Mouse (Mus musculus): ENCODE results near the gene D2hgdh. TPM values are rescaled to one million over a fixed set of nuclear protein-coding genes. Genes with fewer than 3 reads are reported as not detected.

D2hgdh gene
- polyA plus RNA-seq (2015; fragmentation: Nextera tagmentation; extraction: Ambion mirVana), result 9.2 and 9.6 TPM in 2 replicates

GRCm38 (mm10) chr1:93824609-93825008 lies at the start of gene D2hgdh:
TSS of gene D2hgdh (plus strand) at chr1:93824909.

GRCm38 (mm10) chr1:93801741-93802238 lies 22.9 kb upstream of the D2hgdh start, which contains the start of gene Dtymk:
TSS of gene Dtymk (minus strand) at chr1:93801934.

GRCm38 (mm10) chr1:93803556-93804507 lies 20.9 kb upstream of the D2hgdh start, which contains the start of gene Ing5:
TSS of gene Ing5 (plus strand) at chr1:93803965.

GRCm38 (mm10) chr1:93861048-93861447 lies 36.3 kb downstream of the D2hgdh start, which contains the start of gene Gal3st2:
TSS of gene Gal3st2 (plus strand) at chr1:93861306.

Other genes starting within 250 kb of the D2hgdh start
- 269 and 314 TPM in 2 replicates for gene Stk25, start 166.2 kb upstream of the D2hgdh start, polyA plus RNA-seq (2015; fragmentation: Nextera tagmentation; extraction: Ambion mirVana)
- 71.9 and 80.7 TPM in 2 replicates for gene Bok, start 139.2 kb upstream of the D2hgdh start, polyA plus RNA-seq (2015; fragmentation: Nextera tagmentation; extraction: Ambion mirVana)
- gene Atg4b, start 73.4 kb upstream of the D2hgdh start, polyA plus RNA-seq (2015; fragmentation: Nextera tagmentation; extraction: Ambion mirVana), result 56.5 and 69.7 TPM in 2 replicates
- gene Thap4, start 70.0 kb upstream of the D2hgdh start, polyA plus RNA-seq (2015; fragmentation: Nextera tagmentation; extraction: Ambion mirVana), result 48.7 and 48.9 TPM in 2 replicates
- 123 TPM in 2 replicates for gene Dtymk, start 23.0 kb upstream of the D2hgdh start, polyA plus RNA-seq (2015; fragmentation: Nextera tagmentation; extraction: Ambion mirVana)
- 6.5 and 6.8 TPM in 2 replicates for gene Ing5, start 20.9 kb upstream of the D2hgdh start, polyA plus RNA-seq (2015; fragmentation: Nextera tagmentation; extraction: Ambion mirVana)
- gene Gal3st2, start 36.4 kb downstream of the D2hgdh start, polyA plus RNA-seq (2015; fragmentation: Nextera tagmentation; extraction: Ambion mirVana), result not detected in 2 replicates
- gene Gal3st2b, start 93.4 kb downstream of the D2hgdh start, polyA plus RNA-seq (2015; fragmentation: Nextera tagmentation; extraction: Ambion mirVana), result not detected in 2 replicates
- gene Gal3st2c, start 165.6 kb downstream of the D2hgdh start, polyA plus RNA-seq (2015; fragmentation: Nextera tagmentation; extraction: Ambion mirVana), result not detected in 2 replicates
- 1.1 and 1.3 TPM in 2 replicates for gene Neu4, start 195.5 kb downstream of the D2hgdh start, polyA plus RNA-seq (2015; fragmentation: Nextera tagmentation; extraction: Ambion mirVana)
- not detected in 2 replicates for gene Pdcd1, start 227.6 kb downstream of the D2hgdh start, polyA plus RNA-seq (2015; fragmentation: Nextera tagmentation; extraction: Ambion mirVana)